Mouse (Mus musculus): ENCODE measurements at regions not wholly inside any gene's neighbourhood (a gene's known extent, or its start where the extent isn't known, plus 50 kb on each side); places are given as distances from the start of the nearest gene placed in this dataset.

DNA sequence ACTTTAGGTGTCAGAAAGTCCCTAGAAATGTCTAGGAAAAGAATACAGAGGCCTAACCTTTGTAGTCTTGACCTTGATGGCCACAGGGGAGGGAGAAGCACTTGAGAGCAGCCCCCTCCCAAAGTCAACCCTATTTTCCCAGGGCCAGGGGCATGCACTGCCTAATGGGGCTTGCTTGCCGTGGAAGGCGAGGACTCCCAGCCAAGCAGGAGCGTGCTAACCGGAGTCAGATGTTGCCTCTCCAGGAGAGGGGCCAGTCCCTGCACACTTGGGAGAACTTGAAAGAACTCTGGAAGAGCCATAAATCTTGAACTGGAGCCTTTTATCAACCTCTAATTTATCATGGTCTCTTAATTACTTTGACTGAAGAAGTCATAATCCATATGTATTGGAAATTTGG, 712.7 kb downstream of the Vrk1 start:
- DNase-seq (ENCODE audit: extremely low spot score, low spot score) = peak; percentile 31

DNA sequence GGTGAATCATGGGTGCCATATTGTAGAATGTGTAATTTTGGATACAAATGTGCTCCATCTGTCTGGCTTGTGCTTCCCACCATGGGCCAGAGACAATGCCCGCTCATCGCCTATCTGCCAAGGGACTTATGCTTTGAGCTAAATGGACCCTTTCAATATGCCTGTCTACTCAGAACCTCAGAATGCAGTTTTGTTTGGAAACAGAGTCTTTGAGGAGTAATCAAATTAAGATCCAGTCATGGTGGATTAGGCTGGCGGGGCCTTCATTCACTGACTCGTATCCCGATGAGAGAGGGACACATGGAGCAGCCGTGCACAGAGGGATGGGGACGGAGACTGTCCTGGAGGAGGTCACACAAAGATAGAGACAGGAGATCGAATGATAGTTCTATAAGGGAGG, 716.9 kb downstream of the Vrk1 start:
- DNase-seq (ENCODE audit: extremely low spot score, low spot score) = no peak

DNA sequence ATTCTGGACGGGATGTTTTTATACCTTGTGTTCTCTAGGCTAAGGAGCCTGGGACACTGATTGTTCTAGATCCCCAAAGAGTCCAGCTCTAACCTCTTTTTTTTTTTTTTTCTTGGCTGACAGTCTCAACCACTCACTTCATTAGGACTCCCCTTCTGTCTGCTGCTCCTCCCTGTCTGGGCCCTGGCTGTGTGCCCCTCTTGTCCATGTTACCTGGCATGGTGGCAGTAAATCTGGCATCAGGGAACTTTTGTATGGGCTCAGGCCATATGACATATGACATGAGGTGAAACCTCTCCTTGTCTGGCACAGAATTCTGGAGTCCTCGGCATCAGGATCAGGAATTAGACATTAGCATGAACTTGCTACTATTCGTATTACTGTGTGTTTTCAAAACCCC, 717.5 kb downstream of the Vrk1 start:
- no peak for DNase-seq (ENCODE audit: extremely low spot score, low spot score)

DNA sequence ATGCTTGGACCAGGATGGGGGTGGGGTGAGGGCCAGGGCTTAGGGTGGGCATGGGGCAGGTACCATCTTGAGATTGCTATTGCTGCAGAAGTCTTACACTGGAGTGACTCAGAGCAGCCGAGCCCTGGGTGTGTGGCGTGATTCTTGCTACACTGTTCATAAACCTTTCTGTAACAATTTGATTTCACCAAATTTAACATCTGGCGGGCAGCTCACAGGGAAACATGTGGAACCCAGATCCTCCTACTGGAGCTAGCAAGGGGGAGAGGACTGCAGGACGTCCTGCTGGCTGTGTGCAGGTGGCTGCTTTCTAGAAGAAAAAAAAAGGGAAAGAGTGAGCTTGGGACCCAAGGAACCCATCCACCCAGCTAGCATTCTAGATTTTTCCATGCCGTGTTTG, 719.7 kb downstream of the Vrk1 start:
- no peak for DNase-seq (ENCODE audit: extremely low spot score, low spot score)

DNA sequence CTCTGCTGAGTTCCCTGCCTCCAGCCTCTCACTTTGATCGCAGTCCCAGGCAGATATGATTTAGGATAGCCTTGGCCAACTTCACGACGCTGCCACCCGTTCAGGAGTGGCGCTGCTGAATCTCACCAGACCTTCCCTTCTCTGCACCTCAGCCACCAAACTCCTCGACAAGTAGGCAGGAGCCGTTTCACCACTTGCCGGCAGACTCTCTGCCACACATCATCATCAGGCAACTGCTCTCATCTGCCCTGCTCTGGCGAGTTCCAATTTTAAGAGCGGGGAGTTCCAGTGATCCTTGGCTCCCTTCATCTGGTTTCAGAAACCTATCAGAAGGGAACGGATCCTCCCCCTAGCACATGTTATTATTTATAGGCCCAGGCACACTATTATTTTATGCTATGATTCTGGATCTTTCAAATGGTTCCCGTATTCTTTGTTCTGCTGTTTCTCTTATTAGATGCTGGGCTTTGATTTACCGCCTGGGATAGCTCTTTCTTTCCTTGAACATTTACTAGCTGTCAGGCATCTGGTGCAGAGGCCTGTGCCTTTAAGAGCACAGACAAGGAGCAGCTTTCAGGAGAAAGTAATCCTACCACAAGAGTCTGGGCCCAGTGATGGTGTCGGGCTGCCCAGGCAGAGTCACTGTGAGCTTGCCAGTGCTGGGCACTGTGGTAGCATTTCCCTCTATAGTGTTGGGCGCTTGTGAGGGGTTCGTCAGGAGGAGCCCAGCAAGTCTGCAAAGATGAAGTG, 722.3 kb downstream of the Vrk1 start:
- no peak for DNase-seq (ENCODE audit: extremely low spot score, low spot score)

DNA sequence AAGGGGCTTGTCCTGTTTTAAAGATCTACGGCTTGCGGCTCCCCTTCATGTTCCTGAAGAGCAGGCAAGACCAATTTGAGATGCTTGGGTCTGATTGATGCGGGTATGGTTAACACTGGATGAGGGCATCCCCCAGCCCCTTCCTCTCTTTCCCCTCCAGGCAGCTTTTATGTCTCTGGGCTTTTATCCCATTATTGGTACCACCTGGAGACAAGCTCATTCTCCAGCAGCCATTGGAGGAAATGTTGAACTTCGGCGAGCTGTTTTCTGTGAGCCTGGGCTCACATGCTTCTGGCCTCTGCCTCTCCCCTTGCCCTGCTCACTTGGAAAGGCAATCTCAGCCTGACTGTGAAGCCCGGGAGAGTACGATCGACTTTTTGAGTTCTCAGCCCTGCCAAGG, 738.7 kb downstream of the Vrk1 start:
- DNase-seq (ENCODE audit: extremely low spot score, low spot score) = no peak

DNA sequence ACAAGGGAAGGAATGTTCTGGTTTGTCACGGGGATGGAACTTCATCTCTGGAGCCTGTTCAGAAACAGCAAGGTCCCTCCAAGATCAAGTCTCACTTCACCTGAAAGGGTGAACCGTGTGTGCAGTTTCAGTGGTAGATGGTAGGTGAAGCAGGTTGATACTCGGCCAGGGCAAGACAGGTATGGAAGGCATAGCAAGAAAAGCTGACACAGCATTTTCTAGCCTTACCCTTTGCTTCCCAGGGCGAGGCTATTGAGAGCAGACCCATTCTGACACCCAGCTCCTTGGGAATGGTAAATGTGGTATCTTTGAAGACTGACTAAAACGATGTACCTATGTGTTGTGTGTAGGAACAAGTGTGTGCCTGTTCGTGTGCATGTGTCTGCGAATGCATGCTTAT, 724.9 kb upstream of the 3110018I06Rik start:
- no peak for DNase-seq (ENCODE audit: extremely low spot score, low spot score)

DNA sequence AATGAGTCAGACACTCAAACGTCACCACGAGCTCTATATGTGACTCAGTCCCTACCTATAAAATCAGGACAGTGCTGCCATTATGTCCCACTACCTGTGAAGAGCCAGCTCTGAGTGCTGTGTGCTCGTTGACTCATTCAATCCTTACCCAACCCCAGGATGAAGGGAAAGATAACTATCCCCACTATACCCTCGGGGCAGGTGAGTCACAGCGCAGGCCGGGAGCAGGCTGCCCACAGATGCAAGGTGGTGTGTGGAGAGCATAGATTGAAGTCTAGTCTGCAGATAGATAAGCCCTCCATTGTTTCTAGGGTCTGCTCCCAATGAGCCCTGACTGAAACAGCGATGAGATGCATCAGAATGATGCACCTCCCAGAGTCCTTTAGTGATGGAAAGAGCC, 723.9 kb upstream of the 3110018I06Rik start:
- DNase-seq (ENCODE audit: extremely low spot score, low spot score) = no peak

DNA sequence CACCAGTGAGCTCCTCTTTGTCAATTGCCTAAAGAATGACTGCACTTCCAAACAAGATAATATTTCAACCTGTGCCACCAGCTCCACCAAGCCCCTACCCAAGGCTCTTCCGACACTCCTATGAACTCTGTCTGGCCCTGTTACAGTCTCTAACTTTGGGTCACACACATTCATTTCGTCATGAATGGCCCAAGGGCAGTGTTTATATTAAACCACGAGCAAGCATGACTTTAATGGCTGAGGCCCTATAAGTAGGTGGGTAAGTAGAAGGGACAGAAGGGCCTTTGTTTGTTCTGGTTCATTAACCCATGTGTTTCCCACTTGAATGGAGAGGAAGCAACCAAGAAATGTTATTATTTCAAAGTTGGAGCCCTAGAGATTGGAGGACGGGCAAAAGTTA, 714.9 kb upstream of the 3110018I06Rik start:
- no peak for DNase-seq (ENCODE audit: extremely low spot score, low spot score)

DNA sequence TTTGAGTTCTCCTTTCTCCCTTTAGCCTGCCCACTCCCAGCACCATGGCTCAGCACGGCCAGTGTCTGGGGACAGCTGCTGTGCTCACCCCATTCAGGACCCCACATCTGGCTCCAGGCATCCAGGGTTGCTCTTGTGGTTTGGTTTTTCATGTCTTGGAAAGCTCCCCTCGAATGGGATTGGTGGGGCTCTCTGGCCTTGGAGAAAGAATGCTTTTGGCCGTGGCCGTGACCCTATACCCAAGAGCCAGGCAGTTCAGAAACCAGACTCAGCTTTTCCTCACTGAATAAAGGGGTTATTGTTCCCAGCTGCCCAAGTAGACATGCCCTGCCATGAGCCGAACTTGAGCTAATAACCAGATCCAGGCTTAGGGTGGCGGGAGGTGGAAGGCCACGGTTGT, 691.8 kb upstream of the 3110018I06Rik start:
- DNase-seq (ENCODE audit: extremely low spot score, low spot score) = peak; percentile 19

DNA sequence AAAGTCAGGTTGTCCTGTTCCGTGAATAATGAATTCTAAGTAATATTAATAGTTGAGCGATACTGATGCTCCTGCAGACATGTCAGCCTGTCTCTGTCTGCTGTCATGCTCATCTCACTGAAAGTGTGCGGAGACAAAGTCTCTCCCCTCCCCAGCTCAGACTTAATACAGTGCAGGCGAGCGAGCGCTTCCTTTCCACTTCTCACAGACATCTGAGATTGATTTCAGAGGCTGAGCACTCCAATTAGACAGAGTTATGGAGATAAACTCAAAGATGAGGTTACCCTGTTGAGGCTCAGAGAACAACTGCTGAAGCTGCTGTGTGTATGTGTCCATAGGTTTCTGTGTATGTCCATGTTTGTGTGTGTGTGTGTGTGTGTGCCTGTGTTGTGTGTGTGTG, 668.7 kb upstream of the 3110018I06Rik start:
- no peak for DNase-seq (ENCODE audit: extremely low spot score, low spot score)

DNA sequence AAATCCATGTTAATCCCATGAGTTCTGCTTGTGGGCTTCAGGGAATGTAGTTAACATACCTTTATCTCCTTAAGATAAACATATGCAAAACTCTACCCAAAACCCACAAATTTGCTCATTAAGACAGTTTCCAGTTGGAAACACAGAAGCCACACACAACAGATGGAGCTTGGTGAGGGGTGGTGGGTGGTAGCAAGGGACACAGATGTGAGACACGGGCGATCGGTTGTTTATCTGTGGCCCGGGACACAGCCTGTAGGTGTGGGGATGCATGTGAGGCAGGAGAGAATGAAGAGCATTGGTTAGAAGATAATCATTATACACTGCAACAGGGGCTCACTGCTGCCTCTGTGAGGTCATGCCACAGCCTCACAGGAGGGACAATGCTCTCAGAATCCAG, 666.1 kb upstream of the 3110018I06Rik start:
- no peak for DNase-seq (ENCODE audit: extremely low spot score, low spot score)

DNA sequence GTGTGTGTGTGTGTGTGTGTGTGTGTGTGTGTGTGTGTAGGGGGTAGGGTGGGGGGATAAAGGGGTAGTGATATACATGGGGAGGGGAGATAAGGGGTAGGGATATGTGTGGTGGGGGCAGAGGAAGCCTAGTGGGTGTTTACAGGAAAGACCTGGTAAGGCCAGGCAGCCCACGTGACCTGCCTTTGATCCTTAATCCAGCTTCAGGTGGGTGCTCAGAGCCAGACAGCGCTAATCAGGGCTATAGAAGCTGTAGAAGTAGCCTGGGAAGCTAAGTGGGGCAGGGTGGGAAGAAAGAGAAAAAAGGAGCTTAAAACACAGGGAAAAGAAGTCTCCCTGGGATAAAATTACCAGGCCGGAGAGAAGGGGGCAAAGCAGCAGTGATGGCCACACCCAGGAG, 659.9 kb upstream of the 3110018I06Rik start:
- no peak for DNase-seq (ENCODE audit: extremely low spot score, low spot score)

DNA sequence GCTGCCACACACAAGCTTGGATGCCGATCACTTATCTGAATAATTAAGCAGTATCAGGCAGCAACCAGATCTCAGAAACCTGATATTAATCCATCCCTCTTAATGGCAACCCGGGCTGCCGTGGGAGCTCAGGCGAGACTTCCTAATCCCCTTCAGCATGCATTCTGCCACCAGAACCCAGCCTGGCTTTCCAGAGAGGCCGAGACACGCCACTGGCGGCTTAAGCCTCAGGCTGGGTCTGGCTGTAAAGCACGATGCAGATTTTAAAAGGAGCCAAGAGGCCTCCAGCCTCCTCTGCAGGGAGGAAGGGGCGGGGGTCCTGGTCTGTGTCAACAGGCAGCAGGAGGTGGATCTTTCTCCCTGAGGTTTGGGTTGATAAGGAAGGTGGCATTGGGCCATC, 659.1 kb upstream of the 3110018I06Rik start:
- no peak for DNase-seq (ENCODE audit: extremely low spot score, low spot score)

DNA sequence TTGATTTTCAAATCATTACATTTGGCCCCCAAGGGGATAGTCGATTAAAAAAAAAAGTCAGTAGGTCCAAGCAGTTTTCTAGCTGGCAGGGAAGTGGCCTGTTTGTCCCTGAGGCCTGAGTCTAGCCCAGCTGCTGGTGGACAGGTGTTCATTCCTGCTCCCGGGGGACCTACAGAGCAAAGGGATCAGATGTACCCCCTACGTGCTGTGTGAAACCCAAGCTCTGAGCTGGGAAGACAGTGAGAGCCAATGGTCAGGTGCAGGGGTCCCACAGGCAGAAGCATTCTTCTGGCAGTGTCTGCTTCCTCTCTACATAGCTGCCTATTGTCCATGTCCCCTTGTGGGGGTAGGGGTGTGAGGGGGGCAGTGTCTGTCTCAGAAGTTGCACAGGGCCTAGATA, 653.2 kb upstream of the 3110018I06Rik start:
- no peak for DNase-seq (ENCODE audit: extremely low spot score, low spot score)

DNA sequence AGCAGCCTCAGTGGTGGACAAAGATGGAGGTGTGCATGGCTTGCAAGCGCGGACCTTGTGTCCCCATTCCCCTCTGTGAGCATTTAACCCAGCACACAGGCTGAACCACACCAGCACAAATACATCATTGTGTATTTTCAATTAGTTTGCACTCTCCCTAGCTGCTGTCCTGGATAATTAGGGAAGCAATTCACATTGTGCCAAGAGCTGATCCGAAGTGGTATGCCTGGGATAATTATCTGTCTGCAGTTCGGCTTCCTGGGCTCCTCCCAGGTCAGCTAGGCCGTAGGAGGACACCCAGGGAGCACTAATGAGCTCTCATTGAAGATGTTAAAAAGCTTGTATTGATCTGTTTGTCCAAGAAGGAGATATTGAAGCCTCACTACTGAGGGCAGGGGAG, 648.8 kb upstream of the 3110018I06Rik start:
- no peak for DNase-seq (ENCODE audit: extremely low spot score, low spot score)

DNA sequence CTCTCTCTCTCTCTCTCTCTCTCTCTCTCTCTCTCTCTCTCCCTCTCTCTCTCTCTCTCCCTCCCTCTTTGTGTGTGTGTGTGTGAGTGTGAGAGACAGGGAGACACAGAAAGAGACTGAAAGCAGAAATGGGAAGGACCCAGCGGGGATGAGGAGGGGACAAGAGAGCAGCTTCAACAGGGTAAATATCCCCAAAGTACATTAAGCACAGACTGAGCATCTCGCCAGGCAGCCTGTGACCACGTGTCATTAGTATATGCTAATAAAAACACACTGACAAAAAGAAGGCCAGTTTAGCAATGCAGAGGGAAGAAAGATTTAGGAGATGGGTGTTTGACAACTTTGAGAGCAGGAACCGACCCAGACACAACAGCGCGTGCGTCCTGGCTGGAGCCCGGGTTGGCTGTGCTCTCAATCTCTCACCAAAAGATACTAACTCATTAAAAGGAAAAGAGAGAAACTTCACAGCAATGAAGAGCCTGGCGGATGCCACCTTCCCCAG, 648.2 kb upstream of the 3110018I06Rik start:
- no peak for DNase-seq (ENCODE audit: extremely low spot score, low spot score)

DNA sequence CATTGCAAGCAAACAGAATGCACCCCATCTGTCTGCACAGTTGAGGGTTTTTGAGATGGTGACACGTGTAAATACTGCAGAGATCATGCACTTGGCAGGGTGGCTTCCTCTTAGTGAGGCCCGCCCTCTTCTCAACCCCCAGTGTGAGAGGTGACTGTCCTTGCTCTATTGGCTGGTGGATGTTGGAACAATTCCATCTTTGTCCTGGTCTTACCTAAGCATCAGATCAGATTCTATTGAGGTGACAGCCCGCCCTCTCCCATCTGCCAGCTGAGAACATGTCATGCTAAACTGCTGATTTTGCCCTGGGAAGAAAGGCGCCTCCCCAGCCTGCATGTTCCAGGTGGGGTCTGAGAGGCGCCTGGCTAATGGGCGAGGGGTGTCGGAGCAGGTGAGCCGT, 646.4 kb upstream of the 3110018I06Rik start:
- no peak for DNase-seq (ENCODE audit: extremely low spot score, low spot score)

DNA sequence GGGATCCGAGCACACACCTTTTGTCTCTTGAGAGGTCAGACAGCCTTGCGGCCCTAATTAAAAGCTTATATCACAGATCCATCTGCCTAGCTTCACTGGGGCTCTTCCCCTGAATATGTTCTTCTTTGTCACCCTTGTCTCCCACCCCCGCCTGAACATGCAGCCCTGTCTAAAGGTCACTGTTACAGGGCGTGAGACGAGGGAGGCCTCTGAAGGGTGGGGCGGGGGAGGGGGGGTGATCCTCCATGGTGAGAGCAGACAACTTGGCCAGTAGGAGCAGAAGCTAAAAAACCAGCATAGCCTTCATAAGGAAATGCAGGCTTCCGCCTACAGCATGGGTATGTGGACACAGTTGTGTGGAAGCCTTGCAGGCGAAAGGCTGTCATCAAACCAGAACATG, 646.0 kb upstream of the 3110018I06Rik start:
- DNase-seq (ENCODE audit: extremely low spot score, low spot score) = no peak

DNA sequence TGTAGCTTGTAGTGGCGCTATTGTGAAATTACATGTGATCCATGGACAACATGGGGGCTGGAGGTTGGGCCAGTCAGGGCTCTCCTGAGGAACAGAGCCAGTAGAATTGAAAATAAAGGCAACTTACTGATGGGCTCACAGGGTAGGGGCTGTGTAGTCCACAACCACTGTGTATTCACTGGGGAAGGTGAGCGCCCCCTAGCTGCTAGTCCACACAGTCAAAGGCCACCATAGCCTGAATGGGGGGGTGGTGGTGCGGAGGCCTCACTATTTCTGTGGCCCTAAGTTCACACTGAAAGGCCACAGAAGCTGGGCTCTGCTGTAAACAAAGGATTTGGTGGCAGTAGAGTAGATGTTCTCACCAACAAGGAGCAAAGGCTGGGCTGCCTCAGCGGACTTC, 636.8 kb upstream of the 3110018I06Rik start:
- DNase-seq (ENCODE audit: extremely low spot score, low spot score) = no peak

DNA sequence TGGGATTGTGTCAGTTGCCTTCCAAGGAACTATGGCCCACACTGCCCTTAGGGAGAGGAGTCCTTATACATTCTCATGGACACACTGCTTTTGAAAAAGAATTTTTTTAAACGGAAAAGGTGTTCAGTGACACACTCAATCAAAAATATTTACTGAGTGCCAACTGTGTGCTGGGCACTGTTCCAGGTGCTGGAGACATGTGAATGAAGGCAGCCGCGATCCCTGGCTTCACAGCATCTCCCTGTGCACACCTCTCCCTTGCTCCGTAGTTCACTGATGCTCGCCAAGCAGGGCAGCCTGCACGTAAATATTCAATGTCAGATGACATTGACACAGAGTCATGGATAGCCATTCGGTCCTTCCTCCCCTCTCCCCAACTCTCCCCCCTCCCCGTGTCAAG, 635.7 kb upstream of the 3110018I06Rik start:
- no peak for DNase-seq (ENCODE audit: extremely low spot score, low spot score)

DNA sequence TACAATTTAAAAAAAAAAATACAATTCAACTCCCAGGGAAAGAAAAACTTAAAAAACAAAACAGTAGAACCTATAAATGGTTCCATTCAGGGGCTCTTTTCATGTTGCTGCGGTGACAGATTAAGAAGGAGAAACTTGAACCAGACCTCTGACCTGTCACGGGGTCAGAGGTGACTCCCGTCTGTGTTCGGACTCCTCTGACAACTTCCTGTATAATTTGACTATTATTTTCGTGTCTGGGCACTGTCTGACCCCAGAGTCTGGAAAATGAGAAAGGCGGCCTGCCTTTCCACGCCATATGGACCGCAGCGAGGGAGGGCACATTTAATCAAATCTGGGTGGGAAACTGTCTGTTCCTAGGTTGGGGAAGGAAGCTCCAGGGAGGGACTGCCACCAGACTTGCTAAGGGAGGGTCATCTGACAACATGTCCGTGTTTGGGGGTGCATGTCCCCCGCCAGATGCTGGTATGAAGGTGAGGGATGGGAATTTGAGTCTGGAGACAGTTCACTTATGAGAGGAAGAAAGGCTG, 634.7 kb upstream of the 3110018I06Rik start:
- peak; percentile 58 for DNase-seq (ENCODE audit: extremely low spot score, low spot score)

DNA sequence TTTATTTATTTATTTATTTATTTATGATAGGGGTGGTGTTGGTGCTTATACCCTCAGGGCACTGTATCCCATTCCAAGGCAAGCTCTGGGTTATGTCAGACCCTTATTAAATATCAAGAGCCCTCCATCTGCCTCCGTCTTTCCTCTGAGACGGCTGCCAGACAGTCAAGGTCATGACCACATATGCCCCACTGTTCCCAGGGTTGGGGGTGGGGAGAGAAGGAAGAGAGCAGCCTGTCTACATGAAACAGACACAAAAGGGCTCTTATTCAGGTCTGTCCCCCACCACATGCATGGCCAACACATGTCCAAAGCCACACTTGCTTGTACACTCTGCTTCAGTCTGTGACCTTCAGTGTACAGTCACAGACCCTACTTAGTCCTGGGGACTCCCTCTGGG, 632.9 kb upstream of the 3110018I06Rik start:
- DNase-seq (ENCODE audit: extremely low spot score, low spot score) = no peak

All from neural tube, embryonic 10.5 days (tissue).